Mouse (Mus musculus): ENCODE results near the gene Cdr2l.

Cdr2l gene

GRCm38 (mm10) chr11:115441417-115441816 is 59.7 kb downstream of the Cdr2l start:
- peak; percentile 44 for DNase-seq (ENCODE audit: low read depth, low spot score)

All from forelimb bud, embryonic 11.5 days (tissue).